Mouse (Mus musculus): ENCODE data around the gene Gm8947.

DNA sequence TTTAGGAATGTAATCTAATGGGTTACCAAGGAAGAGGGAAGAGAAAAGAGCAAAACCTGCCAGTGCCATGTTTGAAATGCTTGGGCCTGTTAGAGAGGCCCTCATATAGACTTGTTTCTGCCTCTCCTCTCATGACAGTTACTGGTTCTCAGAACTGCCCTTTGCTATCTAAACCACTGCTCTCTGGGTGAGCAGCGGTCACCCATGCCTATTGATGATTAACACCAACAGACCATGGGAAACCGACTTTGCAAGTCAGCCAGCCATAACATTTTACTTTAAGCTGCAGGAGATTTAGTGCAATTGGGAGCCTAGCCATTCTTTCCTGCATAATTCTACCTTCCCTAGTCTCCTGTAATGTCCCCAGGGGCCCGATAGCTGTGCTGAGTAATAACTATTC lies 24.2 kb downstream of the Gm8947 start:
- TF ChIP-seq CTCF (IDR thresholded peaks at IDR 0.05; ENCODE audit: insufficient read depth, low read depth, low read length) (no peak), POLR2A (IDR thresholded peaks at IDR 0.05; ENCODE audit: insufficient read depth, low read depth, low read length) (no peak)

Data from olfactory bulb, adult 2 months (tissue).